10 mouse cellular contexts compared by ENCODE assay signal in genomic region chr17:24851381-24852125, GRCm38 (mm10). TPM values are rescaled to one million over a fixed set of nuclear protein-coding genes. Genes with fewer than 3 reads are reported as not detected.
DNase-seq lines count a peak whose midpoint lies in the region; ATAC-seq and TF ChIP-seq lines count a peak whose summit lies in the region.
"Had no signal": no experiment of that assay in that cellular context is flagged by ENCODE, and none has a peak within 500 bp of the region (broad histone marks: within the 10 kb centered on the region; RNA-seq: fewer than 3 reads in every experiment).

No protein-coding gene starts in this region.

- peaks cover 59% of the 10 kb centered on the region for H3K4me1 ChIP-seq in erythroblast, embryonic 14.5 days (ENCODE audit: control insufficient read depth)
- H3K4me1 ChIP-seq in ES-Bruce4 (ENCODE audit: control insufficient read depth, insufficient read depth, low read length) = peaks cover 3% of the 10 kb centered on the region
- H3K4me1 ChIP-seq in heart, embryonic 16.5 days (ENCODE audit: control insufficient read depth, insufficient read depth, low read length) = peaks cover 14% of the 10 kb centered on the region
- peaks cover 19% of the 10 kb centered on the region for H3K4me1 ChIP-seq in liver, postnatal 0 days (ENCODE audit: insufficient read depth)

- peaks cover 53% of the 10 kb centered on the region for H3K36me3 ChIP-seq in erythroblast, embryonic 14.5 days (ENCODE audit: control insufficient read depth)
- H3K36me3 ChIP-seq in ES-Bruce4 (ENCODE audit: control insufficient read depth, insufficient read depth, low read length, poor library complexity, severe bottlenecking) = no peaks in the 10 kb centered on the region
- H3K36me3 ChIP-seq in heart, embryonic 16.5 days (ENCODE audit: control insufficient read depth, insufficient read depth) = peaks cover 6% of the 10 kb centered on the region; the same call in 1 of the 2 replicates
- peaks cover 36% of the 10 kb centered on the region for H3K36me3 ChIP-seq in liver, postnatal 0 days (replicated peaks; ENCODE audit: insufficient read depth, low read length)

- no peak overlapping the region for H3K27ac ChIP-seq in ES-Bruce4 (ENCODE audit: insufficient read depth, low read length)
- no peak overlapping the region for H3K27ac ChIP-seq in heart, embryonic 16.5 days (ENCODE audit: low read length)
- H3K27ac ChIP-seq in liver, postnatal 0 days (ENCODE audit: low read depth) = peak overlapping the region; percentile 97

- no peak for ATAC-seq in erythroblast, adult 5-6 weeks (replicated peaks; ENCODE audit: low FRiP score, poor library complexity, severe bottlenecking)
- ATAC-seq in heart, embryonic 16.5 days (replicated peaks; ENCODE audit: extremely low read depth, insufficient read depth, low FRiP score) = no peak
- ATAC-seq in liver, postnatal 0 days = no peak

- WGBS in heart, embryonic 16.5 days = 77% methylated on average over 10 of the region's 10 CpGs
- 74% methylated on average over 10 of the region's 10 CpGs for WGBS in liver, postnatal 0 days (ENCODE audit: insufficient replicate concordance)

- TF ChIP-seq POLR2A in ES-Bruce4 (IDR thresholded peaks at IDR 0.05; ENCODE audit: insufficient read depth, low read length) = no peak

- no peaks in the 10 kb centered on the region for H3K27me3 ChIP-seq in erythroblast, embryonic 14.5 days (ENCODE audit: control insufficient read depth)
- no peaks in the 10 kb centered on the region for H3K27me3 ChIP-seq in ES-Bruce4 (ENCODE audit: control insufficient read depth, insufficient read depth, low read length, poor library complexity, severe bottlenecking)
- no peaks in the 10 kb centered on the region; the same call in 1 of the 2 replicates for H3K27me3 ChIP-seq in heart, embryonic 16.5 days (ENCODE audit: control insufficient read depth, insufficient read depth, low read length)
- H3K27me3 ChIP-seq in liver, postnatal 0 days (ENCODE audit: insufficient read depth, low read length) = no peaks in the 10 kb centered on the region

- no peak for TF ChIP-seq EP300 in ES-Bruce4 (IDR thresholded peaks at IDR 0.05; ENCODE audit: insufficient read depth, low read depth, low read length)
- TF ChIP-seq EP300 in liver, postnatal 0 days (IDR thresholded peaks at IDR 0.05; ENCODE audit: low read depth) = no peak

- H3K4me3 ChIP-seq in erythroblast, embryonic 14.5 days (replicated peaks) = peak overlapping the region; percentile 70
- no peak overlapping the region; the same call in 1 of the 2 replicates for H3K4me3 ChIP-seq in ES-Bruce4 (ENCODE audit: low read depth, low read length)
- H3K4me3 ChIP-seq in heart, embryonic 16.5 days (ENCODE audit: low read length) = peak overlapping the region; percentile 84
- peak overlapping the region; percentile 95 for H3K4me3 ChIP-seq in liver, postnatal 0 days (ENCODE audit: low read depth, low read length)

- no peak for DNase-seq in liver, postnatal 0 days
- DNase-seq in B cell, adult 2 months = no peak
- no peak for DNase-seq in layer of hippocampus, postnatal 14 days (ENCODE audit: low spot score in 2 of 2)
- DNase-seq in layer of hippocampus, postnatal 25 days (ENCODE audit: extremely low spot score in 1 of 2, low spot score in 1 of 2) = no peak
- DNase-seq: thymus, adult 18-20 months had no signal

- peak overlapping the region; percentile 84 for H3K4me2 ChIP-seq in heart, embryonic 16.5 days (ENCODE audit: low read depth, low read length)
- H3K4me2 ChIP-seq in liver, postnatal 0 days (ENCODE audit: low read depth, low read length) = peak overlapping the region; percentile 84

- H3K9ac ChIP-seq in ES-Bruce4 (ENCODE audit: low read depth, poor library complexity, severe bottlenecking) = peak overlapping the region; percentile 43; the same call in 1 of the 2 replicates
- peak overlapping the region; percentile 78; the same call in 1 of the 2 replicates for H3K9ac ChIP-seq in heart, embryonic 16.5 days (ENCODE audit: low read length)
- peak overlapping the region; percentile 95 for H3K9ac ChIP-seq in liver, postnatal 0 days (replicated peaks)

- H3K9me3 ChIP-seq in erythroblast, embryonic 14.5 days (ENCODE audit: control insufficient read depth, low read length) = no peaks in the 10 kb centered on the region
- no peaks in the 10 kb centered on the region for H3K9me3 ChIP-seq in ES-Bruce4 (replicated peaks; ENCODE audit: control insufficient read depth, insufficient read depth, low read length, poor library complexity, severe bottlenecking)
- H3K9me3 ChIP-seq in heart, embryonic 16.5 days (replicated peaks; ENCODE audit: control insufficient read depth, low read length) = no peaks in the 10 kb centered on the region
- H3K9me3 ChIP-seq in liver, postnatal 0 days (ENCODE audit: low read length) = no peaks in the 10 kb centered on the region

- no peak for TF ChIP-seq CTCF in ES-Bruce4 (IDR thresholded peaks at IDR 0.05; ENCODE audit: low read depth, low read length)
- TF ChIP-seq CTCF in liver, postnatal 0 days (IDR thresholded peaks at IDR 0.05; ENCODE audit: low read depth) = no peak

RNA-seq across cellular contexts. Expression of gene Fahd1, which starts 1.4 kb away (rescaled TPM):
- polyA plus RNA-seq in erythroblast, embryonic 14.5 days (2012) = 2.3 and 2.9 TPM in 2 replicates
- total RNA-seq in erythroblast, adult 5-6 weeks (2015; ENCODE audit: low replicate concordance) = 58.0 and 66.9 TPM in 2 replicates
- total RNA-seq in erythroblast, adult 5-6 weeks (2017; ENCODE audit: low replicate concordance) = 71.4 and 87.7 TPM in 2 replicates
- polyA plus RNA-seq in ES-Bruce4 (2011; ENCODE audit: insufficient read depth, insufficient read length, low read depth, missing spikeins) = 11.2 and 11.7 TPM in 2 replicates
- polyA plus RNA-seq in heart, embryonic 16.5 days (2015; fragmentation: Nextera tagmentation; extraction: Ambion mirVana) = 50.2 and 59.9 TPM in 2 replicates
- polyA plus RNA-seq in liver, postnatal 0 days (2015; fragmentation: Nextera tagmentation; extraction: Ambion mirVana) = 84.9 and 90.0 TPM in 2 replicates
- 10 to 100 TPM; 18.1 to 18.2 TPM for total RNA-seq in layer of hippocampus, postnatal 14 days (2021)
- 10 to 100 TPM; 19.8 to 20.6 TPM for total RNA-seq in layer of hippocampus, postnatal 25 days (2021)

RNA-seq across cellular contexts. Expression of gene Hagh, which starts 11.6 kb away (rescaled TPM):
- polyA plus RNA-seq in erythroblast, embryonic 14.5 days (2012) = 26.8 and 33.4 TPM in 2 replicates
- total RNA-seq in erythroblast, adult 5-6 weeks (2015; ENCODE audit: low replicate concordance) = 191 and 222 TPM in 2 replicates
- total RNA-seq in erythroblast, adult 5-6 weeks (2017; ENCODE audit: low replicate concordance) = 223 and 230 TPM in 2 replicates
- polyA plus RNA-seq in ES-Bruce4 (2011; ENCODE audit: insufficient read depth, insufficient read length, low read depth, missing spikeins) = 26.9 and 30.2 TPM in 2 replicates
- polyA plus RNA-seq in heart, embryonic 16.5 days (2015; fragmentation: Nextera tagmentation; extraction: Ambion mirVana) = 69.1 and 71.8 TPM in 2 replicates
- 233 and 241 TPM in 2 replicates for polyA plus RNA-seq in liver, postnatal 0 days (2015; fragmentation: Nextera tagmentation; extraction: Ambion mirVana)
- 100 to 1,000 TPM; 107 to 112 TPM for total RNA-seq in layer of hippocampus, postnatal 14 days (2021)
- total RNA-seq in layer of hippocampus, postnatal 25 days (2021) = 100 to 1,000 TPM; 127 to 136 TPM

RNA-seq across cellular contexts. Expression of gene Igfals, which starts 14.2 kb away (rescaled TPM):
- not detected in 2 replicates for polyA plus RNA-seq in erythroblast, embryonic 14.5 days (2012)
- not detected in 2 replicates for total RNA-seq in erythroblast, adult 5-6 weeks (2015; ENCODE audit: low replicate concordance)
- 0.17 TPM in 1 of 2 replicates, not detected in the other for total RNA-seq in erythroblast, adult 5-6 weeks (2017; ENCODE audit: low replicate concordance)
- 3.0 and 3.8 TPM in 2 replicates for polyA plus RNA-seq in ES-Bruce4 (2011; ENCODE audit: insufficient read depth, insufficient read length, low read depth, missing spikeins)
- 0.40 and 0.70 TPM in 2 replicates for polyA plus RNA-seq in heart, embryonic 16.5 days (2015; fragmentation: Nextera tagmentation; extraction: Ambion mirVana)
- 28.0 and 32.4 TPM in 2 replicates for polyA plus RNA-seq in liver, postnatal 0 days (2015; fragmentation: Nextera tagmentation; extraction: Ambion mirVana)
- total RNA-seq in layer of hippocampus, postnatal 14 days (2021) = not detected
- not detected for total RNA-seq in layer of hippocampus, postnatal 25 days (2021)
- total RNA-seq: left cerebral cortex, adult 18-20 months had no signal

RNA-seq across cellular contexts. Expression of gene Nubp2, which starts 34.6 kb away (rescaled TPM):
- polyA plus RNA-seq in erythroblast, embryonic 14.5 days (2012) = 7.5 and 12.0 TPM in 2 replicates
- 25.4 and 31.6 TPM in 2 replicates for total RNA-seq in erythroblast, adult 5-6 weeks (2015; ENCODE audit: low replicate concordance)
- total RNA-seq in erythroblast, adult 5-6 weeks (2017; ENCODE audit: low replicate concordance) = 10.6 and 11.4 TPM in 2 replicates
- polyA plus RNA-seq in ES-Bruce4 (2011; ENCODE audit: insufficient read depth, insufficient read length, low read depth, missing spikeins) = 29.8 and 39.0 TPM in 2 replicates
- polyA plus RNA-seq in heart, embryonic 16.5 days (2015; fragmentation: Nextera tagmentation; extraction: Ambion mirVana) = 37.9 and 38.3 TPM in 2 replicates
- 41.5 and 46.4 TPM in 2 replicates for polyA plus RNA-seq in liver, postnatal 0 days (2015; fragmentation: Nextera tagmentation; extraction: Ambion mirVana)
- total RNA-seq in layer of hippocampus, postnatal 14 days (2021) = 10 to 100 TPM; 37.7 to 43.4 TPM
- 10 to 100 TPM; 33.5 to 38.1 TPM for total RNA-seq in layer of hippocampus, postnatal 25 days (2021)

RNA-seq across cellular contexts. Expression of gene Spsb3, which starts 34.9 kb away (rescaled TPM):
- polyA plus RNA-seq in erythroblast, embryonic 14.5 days (2012) = 9.2 and 10.3 TPM in 2 replicates
- total RNA-seq in erythroblast, adult 5-6 weeks (2015; ENCODE audit: low replicate concordance) = 20.4 and 49.3 TPM in 2 replicates
- total RNA-seq in erythroblast, adult 5-6 weeks (2017; ENCODE audit: low replicate concordance) = 28.2 and 35.1 TPM in 2 replicates
- 10.5 and 13.8 TPM in 2 replicates for polyA plus RNA-seq in ES-Bruce4 (2011; ENCODE audit: insufficient read depth, insufficient read length, low read depth, missing spikeins)
- polyA plus RNA-seq in heart, embryonic 16.5 days (2015; fragmentation: Nextera tagmentation; extraction: Ambion mirVana) = 33.7 and 34.0 TPM in 2 replicates
- 43.5 and 45.5 TPM in 2 replicates for polyA plus RNA-seq in liver, postnatal 0 days (2015; fragmentation: Nextera tagmentation; extraction: Ambion mirVana)
- total RNA-seq in layer of hippocampus, postnatal 14 days (2021) = 10 to 100 TPM; 40.9 to 41.2 TPM
- total RNA-seq in layer of hippocampus, postnatal 25 days (2021) = 10 to 100 TPM; 41.5 to 48.9 TPM

Comparison
In these comparisons a context has a peak if more than half of its experiments do, and no peak if none do; other contexts are left out.
1. H3K9ac ChIP-seq: peak in every context shown above with its lines; median percentile 95 in liver, postnatal 0 days; 78 in heart, embryonic 16.5 days; 43 in ES-Bruce4.